ENCODE assay signal across 8 mouse cellular contexts in the genomic region with DNA sequence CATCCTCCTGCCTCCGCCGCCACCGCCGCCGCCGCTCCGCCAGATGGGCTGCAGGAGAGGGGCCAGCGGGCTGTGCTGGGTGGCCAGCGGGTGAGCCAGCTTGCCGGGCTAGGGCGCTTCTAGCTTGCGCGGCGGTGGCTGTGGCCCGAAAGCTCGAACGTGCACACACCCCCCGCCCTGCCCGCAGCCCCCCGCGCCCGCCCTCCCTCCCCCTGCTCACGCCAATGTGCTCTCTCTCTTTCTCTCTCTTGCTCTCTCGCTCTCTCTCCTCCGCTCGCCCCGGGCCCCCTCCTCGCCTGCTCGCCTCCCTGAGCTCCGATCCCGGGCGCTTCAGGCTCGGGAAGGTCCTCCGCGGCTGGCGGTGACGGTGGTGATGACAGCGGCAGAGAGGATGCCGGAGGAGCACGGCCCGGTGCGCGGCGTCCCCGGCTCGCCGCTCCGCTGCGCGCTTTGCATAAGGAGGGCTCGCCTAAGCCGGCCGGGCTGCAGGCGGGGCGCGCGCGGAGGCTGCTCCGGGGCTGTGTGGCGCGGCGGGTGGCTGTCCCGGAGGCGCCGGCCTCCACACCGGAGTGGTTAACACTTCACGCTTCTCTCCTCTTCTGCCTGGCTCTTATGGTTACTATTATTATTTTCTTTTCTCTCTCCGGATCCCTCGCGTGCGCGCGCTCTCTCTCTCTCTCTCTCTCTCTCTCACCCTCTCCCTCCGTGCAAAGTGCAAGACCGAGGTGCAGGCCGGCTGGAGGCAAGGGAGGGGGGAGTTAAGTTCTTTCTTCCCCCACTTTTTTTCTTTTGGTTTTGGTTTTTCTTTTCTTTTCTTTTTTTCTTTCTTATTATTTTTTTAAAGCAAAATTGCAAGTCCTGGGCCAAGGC. TPM values are rescaled to one million over a fixed set of nuclear protein-coding genes. Genes with fewer than 3 reads are reported as not detected.
DNase-seq lines count a peak whose midpoint lies in the region; ATAC-seq lines count a peak whose summit lies in the region.

No protein-coding gene starts in this region.

- H3K9me3 ChIP-seq in forebrain, embryonic 14.5 days (replicated peaks; ENCODE audit: control insufficient read depth, low read length) = no peaks in the 10 kb centered on the region
- H3K9me3 ChIP-seq in liver, embryonic 16.5 days (replicated peaks; ENCODE audit: control insufficient read depth, low read length) = no peaks in the 10 kb centered on the region
- H3K9me3 ChIP-seq in neural tube, embryonic 11.5 days (ENCODE audit: control insufficient read depth, low read length) = no peaks in the 10 kb centered on the region
- H3K9me3 ChIP-seq in stomach, embryonic 16.5 days (replicated peaks; ENCODE audit: control insufficient read depth, low read length) = no peaks in the 10 kb centered on the region

- intact Hi-C loops in heart, postnatal 10 days (cut with DNase I) = loop anchor here (2.0 to 10.0 kb wide), 4 partner anchors 172 to 775 kb away; no protein-coding TSS in a partner anchor

- peak overlapping the region; percentile 70 for H3K27ac ChIP-seq in brown adipose tissue, adult 24 weeks (replicated peaks; ENCODE audit: low read depth, low read length)
- H3K27ac ChIP-seq in forebrain, embryonic 14.5 days (ENCODE audit: low read depth, low read length) = peak overlapping the region; percentile 84
- peak overlapping the region; percentile 63 for H3K27ac ChIP-seq in liver, embryonic 16.5 days (ENCODE audit: low read length)
- peak overlapping the region; percentile 82 for H3K27ac ChIP-seq in neural tube, embryonic 11.5 days (ENCODE audit: low read depth, low read length)
- H3K27ac ChIP-seq in stomach, embryonic 16.5 days (ENCODE audit: low read length) = peak overlapping the region; percentile 94

- H3K9ac ChIP-seq in forebrain, embryonic 14.5 days (ENCODE audit: low read length) = peak overlapping the region; percentile 71
- peak overlapping the region; percentile 45; the same call in 1 of the 2 replicates for H3K9ac ChIP-seq in liver, embryonic 16.5 days (ENCODE audit: low read depth, low read length)
- H3K9ac ChIP-seq in neural tube, embryonic 11.5 days (ENCODE audit: low read length) = peak overlapping the region; percentile 76
- peak overlapping the region; percentile 82 for H3K9ac ChIP-seq in stomach, embryonic 16.5 days (ENCODE audit: low read length)

- peak overlapping the region; percentile 75 for H3K4me3 ChIP-seq in brown adipose tissue, adult 24 weeks (ENCODE audit: insufficient read depth, low read depth, low read length)
- peak overlapping the region; percentile 59 for H3K4me3 ChIP-seq in forebrain, embryonic 14.5 days (ENCODE audit: low read depth, low read length)
- peak overlapping the region; percentile 59 for H3K4me3 ChIP-seq in liver, embryonic 16.5 days (ENCODE audit: low read depth, low read length)
- H3K4me3 ChIP-seq in neural tube, embryonic 11.5 days (ENCODE audit: low read depth, low read length) = peak overlapping the region; percentile 63
- H3K4me3 ChIP-seq in stomach, embryonic 16.5 days (replicated peaks; ENCODE audit: low read length) = peak overlapping the region; percentile 66

- peak; percentile 79 for ATAC-seq in forebrain, embryonic 14.5 days
- peak; percentile 75 for ATAC-seq in liver, embryonic 16.5 days (ENCODE audit: low read depth)
- ATAC-seq in neural tube, embryonic 11.5 days (ENCODE audit: insufficient read depth, low FRiP score, low TSS enrichment) = peak; percentile 83
- ATAC-seq in stomach, embryonic 16.5 days (ENCODE audit: insufficient read depth, low FRiP score) = peak; percentile 80

- under 1% methylated on average over 58 of the region's 76 CpGs for WGBS in forebrain, embryonic 14.5 days
- under 1% methylated on average over 63 of the region's 76 CpGs for WGBS in liver, embryonic 16.5 days (ENCODE audit: insufficient replicate concordance)
- under 1% methylated on average over 62 of the region's 76 CpGs for WGBS in neural tube, embryonic 11.5 days
- WGBS in stomach, embryonic 16.5 days = under 1% methylated on average over 64 of the region's 76 CpGs

- no peaks in the 10 kb centered on the region for H3K4me1 ChIP-seq in brown adipose tissue, adult 24 weeks (ENCODE audit: control insufficient read depth, insufficient read depth, insufficient read length, low read length)
- peaks cover 5% of the 10 kb centered on the region for H3K4me1 ChIP-seq in forebrain, embryonic 14.5 days (ENCODE audit: control insufficient read depth, insufficient read depth, low read length)
- H3K4me1 ChIP-seq in liver, embryonic 16.5 days (ENCODE audit: control insufficient read depth, low read depth, low read length) = no peaks in the 10 kb centered on the region; the same call in 1 of the 2 replicates
- peaks cover 3% of the 10 kb centered on the region; the same call in 1 of the 2 replicates for H3K4me1 ChIP-seq in neural tube, embryonic 11.5 days (ENCODE audit: control insufficient read depth, insufficient read depth, low read length)
- H3K4me1 ChIP-seq in stomach, embryonic 16.5 days (ENCODE audit: control insufficient read depth, insufficient read depth, low read length) = peaks cover 11% of the 10 kb centered on the region; the same call in 1 of the 2 replicates

- 0 out of 2 replicates have a peak, but pooled peaks cover 12% of the 10 kb centered on the region for H3K27me3 ChIP-seq in forebrain, embryonic 14.5 days (replicated peaks; ENCODE audit: control insufficient read depth, insufficient read depth, low read length)
- peaks cover 40% of the 10 kb centered on the region for H3K27me3 ChIP-seq in liver, embryonic 16.5 days (ENCODE audit: control insufficient read depth, insufficient read depth, low read depth, low read length)
- H3K27me3 ChIP-seq in neural tube, embryonic 11.5 days (ENCODE audit: control insufficient read depth, insufficient read depth, low read length) = no peaks in the 10 kb centered on the region
- peaks cover 3% of the 10 kb centered on the region; the same call in 1 of the 2 replicates for H3K27me3 ChIP-seq in stomach, embryonic 16.5 days (ENCODE audit: control insufficient read depth, insufficient read depth, low read length)

- DNase-seq in CD4-positive helper T cell, adult 2 months (ENCODE audit: low read depth, low spot score) = peak; percentile 86
- peak; percentile 76 for DNase-seq in forebrain, embryonic 14.5 days (ENCODE audit: low spot score)
- DNase-seq in heart, postnatal 10 days = peak; percentile 76 to 79
- peak; percentile 57 to 77 for DNase-seq in kidney, postnatal 36 days
- DNase-seq in neural tube, embryonic 11.5 days (ENCODE audit: low spot score) = peak; percentile 87

- H3K36me3 ChIP-seq in forebrain, embryonic 14.5 days (ENCODE audit: control insufficient read depth, insufficient read depth, low read length) = no peaks in the 10 kb centered on the region
- no peaks in the 10 kb centered on the region for H3K36me3 ChIP-seq in liver, embryonic 16.5 days (ENCODE audit: control insufficient read depth, insufficient read depth)
- H3K36me3 ChIP-seq in neural tube, embryonic 11.5 days (ENCODE audit: control insufficient read depth, insufficient read depth, low read length) = no peaks in the 10 kb centered on the region
- H3K36me3 ChIP-seq in stomach, embryonic 16.5 days (ENCODE audit: control insufficient read depth, insufficient read depth, low read length) = no peaks in the 10 kb centered on the region

- H3K4me2 ChIP-seq in forebrain, embryonic 14.5 days (ENCODE audit: low read length) = peak overlapping the region; percentile 90
- peak overlapping the region; percentile 67 for H3K4me2 ChIP-seq in liver, embryonic 16.5 days (ENCODE audit: low read depth, low read length)
- H3K4me2 ChIP-seq in neural tube, embryonic 11.5 days (ENCODE audit: low read depth) = peak overlapping the region; percentile 82
- peak overlapping the region; percentile 77 for H3K4me2 ChIP-seq in stomach, embryonic 16.5 days (ENCODE audit: low read depth, low read length)

RNA-seq across cellular contexts. Expression of a gene that starts 0.5 kb away (rescaled TPM):
- 8.0 and 11.3 TPM in 2 replicates for polyA plus RNA-seq in brown adipose tissue, adult 24 weeks (2012; ENCODE audit: insufficient read depth, insufficient read length, missing spikeins)
- polyA plus RNA-seq in forebrain, embryonic 14.5 days (2014; fragmentation: Nextera tagmentation; extraction: Ambion mirVana) = 4.5 and 6.1 TPM in 2 replicates
- total RNA-seq in heart, postnatal 10 days (2021) = 1 to 10 TPM; 7.4 to 7.7 TPM
- 2.4 and 3.0 TPM in 2 replicates for polyA plus RNA-seq in liver, embryonic 16.5 days (2015; fragmentation: Nextera tagmentation; extraction: Ambion mirVana)
- polyA plus RNA-seq in neural tube, embryonic 11.5 days (2014; fragmentation: Nextera tagmentation; extraction: Ambion mirVana) = 4.9 and 5.5 TPM in 2 replicates
- 7.5 and 10.5 TPM in 2 replicates for polyA plus RNA-seq in stomach, embryonic 16.5 days (2015; fragmentation: Nextera tagmentation; extraction: Ambion mirVana)

Comparison
In these comparisons a context has a peak if more than half of its experiments do, and no peak if none do; other contexts are left out.
1. Peak in every context shown above with its lines: DNase-seq, ATAC-seq, H3K4me3 ChIP-seq and H3K27ac ChIP-seq.